Mouse (Mus musculus) megakaryocyte, embryonic 14.5 days (primary cell): ENCODE measurements around the gene Ccl2.

Experiments used
- FLI1 ChIP-seq: IDR thresholded peaks from 2 replicates; pipeline ENCODE4 v1.6.1; 2012; ENCODE audit warnings: low read length, inconsistent platforms, mixed read lengths
- GATA1 ChIP-seq: IDR thresholded peaks from 3 replicates; pipeline ENCODE4 v1.6.1; 2012; ENCODE audit warnings: mixed read lengths, low read length, inconsistent platforms, borderline replicate concordance

DNA sequence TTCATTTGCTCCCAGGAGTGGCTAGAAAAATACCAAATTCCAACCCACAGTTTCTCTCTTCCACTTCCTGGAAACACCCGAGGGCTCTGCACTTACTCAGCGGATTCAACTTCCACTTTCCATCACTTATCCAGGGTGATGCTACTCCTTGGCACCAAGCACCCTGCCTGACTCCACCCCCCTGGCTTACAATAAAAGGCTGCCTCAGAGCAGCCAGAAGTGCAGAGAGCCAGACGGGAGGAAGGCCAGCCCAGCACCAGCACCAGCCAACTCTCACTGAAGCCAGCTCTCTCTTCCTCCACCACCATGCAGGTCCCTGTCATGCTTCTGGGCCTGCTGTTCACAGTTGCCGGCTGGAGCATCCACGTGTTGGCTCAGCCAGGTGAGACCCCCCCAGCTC lies at the start of gene Ccl2:
- TF ChIP-seq GATA1: no peak
- no peak for TF ChIP-seq FLI1
